Mouse (Mus musculus) ES-Bruce4 (cell line): Measurements from ENCODE around the gene Hoxc10. TPM values are rescaled to one million over a fixed set of nuclear protein-coding genes. Genes with fewer than 3 reads are reported as not detected.

Source experiments
- H3K27ac ChIP-seq: 2 replicates; pipeline ENCODE4 v1.5.1; 2012; ENCODE audit warnings: low read length, inconsistent platforms; ENCODE audit not compliant: insufficient read depth
- H3K27me3 ChIP-seq: 2 replicates; pipeline ENCODE4 v1.6.1; 2012; ENCODE audit warnings: mild to moderate bottlenecking, low read length, inconsistent platforms; ENCODE audit not compliant: control insufficient read depth, poor library complexity, insufficient read depth, severe bottlenecking
- H3K36me3 ChIP-seq: 2 replicates; pipeline ENCODE4 v1.6.1; 2012; ENCODE audit warnings: inconsistent platforms, mild to moderate bottlenecking, low read length, moderate library complexity; ENCODE audit not compliant: control insufficient read depth, poor library complexity, insufficient read depth, severe bottlenecking
- H3K4me1 ChIP-seq: one replicate; pipeline ENCODE4 v1.8.1; 2011; ENCODE audit warnings: low read length; ENCODE audit not compliant: control insufficient read depth, insufficient read depth
- H3K4me3 ChIP-seq: 2 replicates; pipeline ENCODE4 v1.5.1; 2011; ENCODE audit warnings: low read depth, mild to moderate bottlenecking, low read length
- H3K9ac ChIP-seq: 2 replicates; pipeline ENCODE4 v1.6.1; 2012; ENCODE audit warnings: low read depth, mild to moderate bottlenecking, inconsistent platforms; ENCODE audit not compliant: poor library complexity, severe bottlenecking
- H3K9me3 ChIP-seq: replicated peaks from 2 replicates; pipeline ENCODE4 v1.6.1; 2012; ENCODE audit warnings: mild to moderate bottlenecking, low read length, inconsistent platforms; ENCODE audit not compliant: control insufficient read depth, poor library complexity, insufficient read depth, severe bottlenecking
- CTCF ChIP-seq: IDR thresholded peaks from one replicate; pipeline ENCODE4 v1.8.1; 2011; ENCODE audit warnings: low read depth, low read length
- EP300 ChIP-seq: IDR thresholded peaks from 2 replicates; pipeline ENCODE4 v1.6.1; 2011; ENCODE audit warnings: low read depth, low read length; ENCODE audit not compliant: insufficient read depth
- POLR2A ChIP-seq: IDR thresholded peaks from one replicate; pipeline ENCODE4 v1.8.1; 2011; ENCODE audit warnings: low read length; ENCODE audit not compliant: insufficient read depth
- polyA plus RNA-seq: library from polyadenylated mRNA; stranded (reverse); fragments of >200 nt; gene quantifications from 2 replicates; pipeline ENCODE4 v1.2.4, GENCODE M21; 2011; ENCODE audit warnings: low read depth; ENCODE audit not compliant: missing spikeins, insufficient read depth, insufficient read length

The Hoxc10 gene
- polyA plus RNA-seq, 1 experiment, result not detected

- H3K9ac ChIP-seq, result no peak overlapping the region
Observed at GRCm38 (mm10) chr15:102976631-102977422, 10.2 kb downstream of the Hoxc10 start.

DNA sequence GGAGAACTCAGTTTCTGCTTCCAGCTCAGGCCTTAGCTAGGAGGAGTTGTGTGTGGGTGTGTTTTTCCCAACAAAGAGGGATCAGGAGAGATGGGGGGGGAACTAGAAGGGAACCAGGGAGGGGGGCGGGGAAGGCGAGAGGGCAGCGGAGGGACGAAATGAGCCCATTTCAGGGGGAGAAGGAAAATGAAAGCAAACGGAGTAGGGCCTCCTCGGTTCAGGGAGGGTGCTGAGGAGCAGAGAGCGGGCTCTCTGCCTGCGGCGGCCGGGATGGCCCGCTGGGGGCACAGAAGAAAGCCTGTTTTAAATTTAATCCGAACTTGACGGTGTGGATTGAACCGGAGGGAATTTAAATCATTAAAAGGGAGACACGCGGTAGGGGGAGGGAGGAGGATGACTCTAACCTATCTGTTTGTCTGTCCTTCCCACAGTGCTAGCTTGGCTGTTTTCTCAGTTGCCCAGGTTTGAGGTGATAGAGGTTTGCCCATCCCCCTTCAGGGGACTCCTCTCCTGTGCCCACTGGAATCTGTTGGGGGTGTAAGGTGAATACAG is 10.9 kb downstream of the Hoxc10 start:
- H3K4me3 ChIP-seq, result no peak overlapping the region
- H3K9ac ChIP-seq, result no peak overlapping the region
- H3K27ac ChIP-seq, result no peak overlapping the region
- no peaks in the 10 kb centered on the region for H3K4me1 ChIP-seq
- no peaks in the 10 kb centered on the region for H3K36me3 ChIP-seq
- no peak for TF ChIP-seq EP300
- no peak for TF ChIP-seq CTCF
- H3K9me3 ChIP-seq, result no peaks in the 10 kb centered on the region
- peaks cover 62% of the 10 kb centered on the region for H3K27me3 ChIP-seq

More at GRCm38 (mm10) chr15:102976631-102977422, 10.2 kb downstream of the Hoxc10 start:
- H3K27ac ChIP-seq, result no peak overlapping the region
- no peaks in the 10 kb centered on the region for H3K9me3 ChIP-seq
- no peaks in the 10 kb centered on the region for H3K4me1 ChIP-seq
- H3K4me3 ChIP-seq, result peak overlapping the region; percentile 17
- H3K36me3 ChIP-seq, result no peaks in the 10 kb centered on the region
- peaks cover 57% of the 10 kb centered on the region for H3K27me3 ChIP-seq
- no peak for TF ChIP-seq POLR2A
- no peak for TF ChIP-seq EP300
- no peak for TF ChIP-seq CTCF

DNA sequence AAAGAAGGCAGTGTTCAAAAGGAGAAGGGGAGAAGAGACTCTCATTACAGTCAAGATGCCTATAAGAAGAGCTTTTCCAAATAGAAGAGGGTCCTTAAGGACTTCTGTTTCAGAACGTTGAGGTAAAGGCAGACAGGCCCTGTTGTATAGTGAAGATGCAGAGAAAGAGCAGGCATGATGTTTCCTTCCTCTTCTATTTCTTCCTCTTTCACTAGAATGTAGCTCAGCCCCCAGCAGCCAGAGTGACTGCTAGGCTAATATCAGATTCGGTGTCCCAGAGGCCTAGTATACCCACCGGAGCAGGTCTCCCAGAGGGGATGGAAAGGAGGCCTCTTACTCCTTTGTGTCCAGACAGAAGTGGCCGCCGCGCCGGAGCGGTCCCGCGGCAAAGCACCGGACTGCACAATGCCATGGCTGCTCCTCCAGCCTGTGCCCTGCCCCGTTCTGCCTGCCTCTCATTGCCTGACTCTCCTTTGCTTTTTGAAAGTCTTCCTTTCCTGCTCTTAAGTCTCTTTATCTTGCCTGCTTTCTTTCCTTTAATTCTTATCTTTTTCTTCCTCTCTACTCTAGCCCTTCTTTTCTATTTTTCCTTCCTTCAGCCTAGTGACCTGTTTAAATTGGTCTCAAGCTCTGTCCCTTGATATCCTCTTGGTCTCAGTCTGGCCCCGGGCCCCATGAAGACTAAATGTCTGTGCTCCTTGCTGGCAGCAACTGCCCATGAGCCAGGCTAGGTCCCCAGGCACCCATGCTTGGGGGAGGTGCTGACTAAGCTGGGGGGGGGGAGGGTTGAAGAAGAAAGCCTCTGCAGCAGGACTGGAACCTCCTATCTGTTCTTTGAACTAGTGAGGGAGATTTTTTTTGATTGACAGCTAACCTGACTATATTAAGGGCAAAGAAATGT is 12.3 kb downstream of the Hoxc10 start:
- H3K36me3 ChIP-seq, result no peaks in the 10 kb centered on the region
- H3K4me1 ChIP-seq, result no peaks in the 10 kb centered on the region
- H3K4me3 ChIP-seq, result no peak overlapping the region
- no peak overlapping the region for H3K9ac ChIP-seq
- H3K27me3 ChIP-seq, result peaks cover 65% of the 10 kb centered on the region
- TF ChIP-seq CTCF (no peak), EP300 (no peak), POLR2A (no peak)
- no peaks in the 10 kb centered on the region for H3K9me3 ChIP-seq
- H3K27ac ChIP-seq, result no peak overlapping the region

DNA sequence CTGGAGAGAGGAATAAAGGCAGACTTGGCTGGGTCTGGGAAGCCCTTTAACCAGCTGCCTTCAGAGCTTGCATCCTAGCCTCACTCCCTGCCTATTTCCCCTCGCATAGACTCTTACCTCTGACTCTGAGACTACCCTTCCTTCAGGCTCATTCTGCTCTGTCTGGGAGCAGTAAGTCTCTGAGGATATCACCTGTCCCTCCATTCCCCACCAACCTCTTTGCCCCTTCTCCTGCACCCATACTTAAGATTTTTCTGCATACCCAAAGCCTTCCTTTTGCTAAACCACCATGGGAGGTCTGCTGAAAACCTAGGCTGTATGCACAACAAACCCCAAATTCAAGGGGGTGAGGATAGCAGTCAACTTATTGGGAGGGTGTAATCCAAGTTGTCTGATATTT is 13.3 kb downstream of the Hoxc10 start:
- TF ChIP-seq EP300 (no peak), CTCF (no peak), POLR2A (no peak)
- Histone ChIP-seq H3K27me3 (peaks cover 65% of the 10 kb centered on the region), H3K9ac (no peak overlapping the region), H3K27ac (no peak overlapping the region), H3K4me3 (no peak overlapping the region), H3K4me1 (no peaks in the 10 kb centered on the region), H3K36me3 (no peaks in the 10 kb centered on the region), H3K9me3 (no peaks in the 10 kb centered on the region)

DNA sequence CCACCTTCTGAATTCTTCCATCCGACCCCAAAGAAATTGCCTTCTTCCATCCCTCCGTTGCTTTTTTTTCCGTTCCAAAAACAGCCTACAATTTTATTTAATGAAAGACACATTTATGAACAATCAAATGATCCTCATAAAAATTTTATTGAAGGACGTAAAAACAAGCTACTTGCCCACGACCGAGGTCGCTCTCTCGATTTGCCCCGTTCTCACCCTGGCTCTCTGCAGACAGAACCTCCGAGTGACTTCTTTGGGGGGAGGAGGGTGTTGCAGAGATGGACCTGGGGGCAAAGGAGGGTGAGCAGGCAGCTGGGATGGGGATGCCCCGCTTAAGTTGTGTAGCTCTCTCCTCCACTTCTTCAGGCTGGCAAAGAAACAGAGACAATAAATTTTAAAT is 13.8 kb downstream of the Hoxc10 start:
- Histone ChIP-seq H3K4me3 (no peak overlapping the region), H3K27ac (no peak overlapping the region)

More for the DNA sequence above, 13.8 kb downstream of the Hoxc10 start:
- no peaks in the 10 kb centered on the region for H3K9me3 ChIP-seq
- no peak for TF ChIP-seq CTCF
- TF ChIP-seq POLR2A, result no peak
- no peak for TF ChIP-seq EP300
- no peaks in the 10 kb centered on the region for H3K4me1 ChIP-seq
- peaks cover 63% of the 10 kb centered on the region for H3K27me3 ChIP-seq
- H3K36me3 ChIP-seq, result no peaks in the 10 kb centered on the region
- H3K9ac ChIP-seq, result no peak overlapping the region
